Mouse (Mus musculus) heart, postnatal 0 days (tissue): ENCODE results near the gene Igfbp6. TPM values are rescaled to one million over a fixed set of nuclear protein-coding genes. Genes with fewer than 3 reads are reported as not detected.

ENCODE experiments used
- ATAC-seq: fragments of 200-750 bp; cut with Nextera tagmentation; 2 replicates; pipeline ENCODE4 v1.8.0; 2017; ENCODE audit warnings: low read depth, moderate number of reproducible peaks, moderate library complexity; ENCODE audit not compliant: insufficient read depth
- DNase-seq: peaks from one replicate; pipeline ENCODE4 v3.0.0-alpha.2; 2016; ENCODE audit warnings: low spot score
- H3K27ac ChIP-seq: fragments of 300-500 bp; sonication (generic); 2 replicates; pipeline ENCODE4 v1.5.1; 2014; ENCODE audit warnings: low read depth, mild to moderate bottlenecking
- H3K27me3 ChIP-seq: fragments of 300-500 bp; sonication (generic); 2 replicates; pipeline ENCODE4 v1.6.1; 2014; ENCODE audit warnings: low read length, mixed read lengths; ENCODE audit not compliant: control insufficient read depth, insufficient read depth
- H3K36me3 ChIP-seq: fragments of 300-500 bp; sonication (generic); replicated peaks from 2 replicates; pipeline ENCODE4 v1.6.1; 2014; ENCODE audit warnings: low read length, mixed read lengths; ENCODE audit not compliant: control insufficient read depth, insufficient read depth
- H3K4me1 ChIP-seq: fragments of 300-500 bp; sonication (generic); 2 replicates; pipeline ENCODE4 v1.6.1; 2014; ENCODE audit warnings: antibody characterized with exemption; ENCODE audit not compliant: control insufficient read depth, insufficient read depth
- H3K4me2 ChIP-seq: fragments of 300-500 bp; sonication (generic); 2 replicates; pipeline ENCODE4 v1.6.1; 2014; ENCODE audit warnings: low read depth, mild to moderate bottlenecking, low read length, moderate library complexity
- H3K4me3 ChIP-seq: fragments of 300-500 bp; sonication (generic); 2 replicates; pipeline ENCODE4 v1.5.1; 2014; ENCODE audit warnings: low read depth, low read length
- H3K9ac ChIP-seq: fragments of 300-500 bp; sonication (generic); replicated peaks from 2 replicates; pipeline ENCODE4 v1.6.1; 2014; ENCODE audit warnings: low read depth, low read length, mixed read lengths
- H3K9me3 ChIP-seq: fragments of 300-500 bp; sonication (generic); replicated peaks from 2 replicates; pipeline ENCODE4 v1.6.1; 2016; ENCODE audit warnings: low read length; ENCODE audit not compliant: control insufficient read depth
- CTCF ChIP-seq: IDR thresholded peaks from 2 replicates; pipeline ENCODE4 v1.5.1; 2016; ENCODE audit warnings: antibody characterized with exemption, control low read depth, low read depth
- EP300 ChIP-seq: IDR thresholded peaks from 2 replicates; pipeline ENCODE4 v1.6.1; 2016; ENCODE audit warnings: antibody characterized with exemption, low read depth
- WGBS: fragments of 180-500 bp; shearing (Covaris S2); extraction: QIAGEN DNeasy Blood & Tissue Kit; methylation state at CpG from one replicate; pipeline ENCODE4 v1.1.7; 2014; 5-methylcytosine and 5-hydroxymethylcytosine counted together
- polyA plus RNA-seq: library from polyadenylated mRNA; unstranded; fragments of >200 nt; fragmentation: Nextera tagmentation; extraction: Ambion mirVana; gene quantifications from 2 replicates; pipeline ENCODE4 v1.2.1, GENCODE M21; 2015
- total RNA-seq: library from RNA; depleted of rRNA; stranded (reverse); fragments of >200 nt; gene quantifications from 2 replicates; pipeline ENCODE4 v1.2.3, GENCODE M21; 2014; ENCODE audit warnings: low replicate concordance

Gene Igfbp6
- total and polyA plus RNA-seq, 2 experiments from 2014 or later, result 24.2 to 30.5 TPM

DNA sequence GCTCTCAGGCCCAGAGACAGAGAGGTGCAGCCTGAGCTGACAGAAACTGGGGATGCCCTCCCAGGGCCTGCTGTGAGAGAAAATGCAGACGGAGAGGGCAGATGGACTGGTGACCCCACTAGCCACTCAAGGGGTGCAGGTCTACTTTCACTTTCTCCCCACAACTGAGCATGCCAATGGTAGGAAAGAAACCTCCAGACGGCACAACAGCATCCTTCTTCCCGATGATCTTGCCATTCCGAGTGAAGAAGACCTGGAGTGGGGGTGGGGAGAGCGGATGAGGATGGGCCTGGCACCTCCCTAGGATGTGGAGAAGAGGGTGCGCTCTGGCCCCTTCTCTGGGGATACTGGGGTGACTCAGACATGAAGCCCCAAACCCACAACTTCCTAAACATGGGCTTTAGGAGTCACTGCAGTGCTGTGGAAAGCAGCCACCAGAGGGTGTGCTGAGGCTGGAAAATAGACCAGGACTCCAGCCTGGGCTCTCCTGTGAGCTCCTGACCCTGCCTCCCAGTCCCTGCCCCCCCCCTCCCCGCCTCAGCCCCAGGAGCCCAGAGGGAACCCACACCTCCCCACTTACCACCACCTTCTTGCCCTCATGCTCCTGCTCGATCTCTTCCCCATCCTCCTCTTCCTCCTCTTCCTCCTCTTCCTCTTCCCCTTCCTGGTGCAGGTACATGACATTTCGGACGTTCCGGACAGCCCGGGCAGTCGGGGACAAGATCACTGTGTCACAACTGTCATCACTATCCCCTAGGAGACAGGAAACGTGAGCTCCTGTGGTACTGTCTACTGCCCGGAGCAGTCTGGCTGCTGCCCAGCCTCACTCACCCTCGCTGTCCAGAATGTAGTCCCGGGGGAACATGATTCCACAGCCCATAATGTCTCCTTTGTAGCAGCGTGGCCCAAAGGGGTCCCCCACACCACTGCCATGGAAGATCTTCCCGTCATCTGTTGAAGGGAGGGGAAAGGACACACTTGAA lies 26.4 kb upstream of the Igfbp6 start:
- DNase-seq (peak; percentile 33), ATAC-seq (peak; percentile 49)
- 57% methylated on average over 19 of the region's 19 CpGs for WGBS
- no peak overlapping the region for H3K4me3 ChIP-seq
- peaks cover 65% of the 10 kb centered on the region for H3K36me3 ChIP-seq
- H3K9me3 ChIP-seq, result no peaks in the 10 kb centered on the region
- H3K27me3 ChIP-seq, result no peaks in the 10 kb centered on the region
- peak; percentile 47 for TF ChIP-seq CTCF
- no peak for TF ChIP-seq EP300
- H3K4me1 ChIP-seq, result no peaks in the 10 kb centered on the region
- H3K9ac ChIP-seq, result no peak overlapping the region
- H3K27ac ChIP-seq, result no peak overlapping the region
- no peak overlapping the region for H3K4me2 ChIP-seq

DNA sequence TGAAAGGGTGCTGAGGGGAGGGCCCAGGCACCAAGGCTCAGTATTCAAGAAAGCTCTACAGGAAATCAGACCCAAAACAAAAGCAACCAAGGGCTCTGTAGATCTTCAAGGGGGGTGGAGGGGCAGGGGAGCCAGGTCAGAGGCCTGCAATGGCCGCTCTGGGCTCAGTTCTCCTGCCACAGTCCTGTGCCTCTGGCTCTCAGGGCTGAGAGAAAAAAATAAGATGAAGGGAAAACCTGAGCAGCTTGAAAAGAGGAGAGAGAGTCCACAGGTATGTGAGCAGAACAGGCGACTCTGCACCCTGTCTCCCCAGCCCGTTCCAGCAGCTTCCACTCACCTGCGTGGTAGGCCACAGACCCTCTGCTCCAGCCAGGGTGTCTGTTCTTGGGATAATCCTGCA lies 25.6 kb upstream of the Igfbp6 start:
- Histone ChIP-seq H3K9me3 (no peaks in the 10 kb centered on the region), H3K4me1 (no peaks in the 10 kb centered on the region), H3K9ac (no peak overlapping the region), H3K36me3 (peaks cover 60% of the 10 kb centered on the region), H3K27me3 (no peaks in the 10 kb centered on the region), H3K27ac (no peak overlapping the region), H3K4me2 (no peak overlapping the region), H3K4me3 (no peak overlapping the region)
- ATAC-seq (no peak), DNase-seq (no peak)
- TF ChIP-seq CTCF (no peak), EP300 (no peak)
- 89% methylated on average over 4 of the region's 4 CpGs for WGBS

DNA sequence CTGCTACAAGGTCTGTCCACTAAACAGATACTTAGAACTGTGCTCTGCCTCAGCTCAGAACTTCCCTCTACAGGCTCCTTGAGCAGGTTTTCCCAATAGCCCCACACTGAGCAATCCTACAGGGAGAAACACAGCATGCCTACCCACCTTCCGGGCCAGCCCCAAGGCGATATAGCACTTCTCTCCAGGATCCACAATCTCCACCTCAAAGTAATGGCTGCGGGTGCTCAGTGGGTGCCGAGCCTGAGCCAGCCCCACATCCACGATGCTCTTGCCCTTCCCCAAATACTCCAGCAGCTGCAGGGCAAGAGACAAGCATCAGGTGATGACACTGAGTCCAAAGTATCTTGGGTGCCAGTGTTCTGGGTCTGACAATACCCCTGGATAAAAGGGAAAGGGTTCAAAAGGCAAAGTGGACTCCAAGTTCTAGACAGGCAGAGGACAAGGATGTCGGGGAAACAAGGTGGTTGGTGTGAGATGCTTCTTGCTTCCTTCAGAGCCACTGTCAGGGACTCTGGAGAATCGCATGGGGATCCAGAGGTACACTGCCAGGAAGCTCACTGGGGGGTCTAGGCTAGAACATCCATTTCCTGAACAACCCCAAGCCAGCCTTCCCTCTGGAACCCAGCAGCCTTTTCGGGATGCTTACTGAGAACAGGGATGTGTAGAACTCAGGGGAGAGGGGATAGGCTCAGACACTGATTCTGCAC lies 24.9 kb upstream of the Igfbp6 start:
- ATAC-seq (no peak), DNase-seq (no peak)
- H3K4me3 ChIP-seq, result no peak overlapping the region
- H3K9ac ChIP-seq, result no peak overlapping the region
- no peak overlapping the region for H3K4me2 ChIP-seq
- H3K9me3 ChIP-seq, result no peaks in the 10 kb centered on the region
- H3K27me3 ChIP-seq, result no peaks in the 10 kb centered on the region
- H3K27ac ChIP-seq, result no peak overlapping the region
- WGBS, result 65% methylated on average over 8 of the region's 8 CpGs
- H3K4me1 ChIP-seq, result no peaks in the 10 kb centered on the region
- TF ChIP-seq CTCF (no peak), EP300 (no peak)
- peaks cover 54% of the 10 kb centered on the region for H3K36me3 ChIP-seq

DNA sequence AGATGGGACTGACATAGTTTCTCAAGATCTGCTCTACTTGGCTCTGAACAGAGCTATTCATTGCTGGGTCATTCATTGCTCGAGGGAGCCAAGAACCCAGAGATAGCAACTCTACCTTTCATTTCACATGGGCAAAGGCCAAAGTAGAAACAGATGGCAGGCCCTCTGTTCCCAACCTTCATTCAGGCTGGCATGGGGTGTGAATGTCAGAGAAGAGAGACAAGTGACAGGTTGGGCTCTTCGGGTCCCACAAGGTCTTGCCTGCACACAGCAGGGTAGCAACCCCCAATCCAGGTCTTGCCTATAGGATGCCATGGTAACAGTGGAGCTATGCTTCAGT lies 24.4 kb upstream of the Igfbp6 start:
- Histone ChIP-seq H3K4me1 (no peaks in the 10 kb centered on the region), H3K4me2 (no peak overlapping the region), H3K27me3 (no peaks in the 10 kb centered on the region), H3K9me3 (no peaks in the 10 kb centered on the region), H3K36me3 (peaks cover 54% of the 10 kb centered on the region), H3K4me3 (no peak overlapping the region), H3K27ac (no peak overlapping the region), H3K9ac (no peak overlapping the region)
- no peak for TF ChIP-seq CTCF
- no peak for TF ChIP-seq EP300
- WGBS, result 48% methylated on average over 2 of the region's 2 CpGs
- DNase-seq, result no peak
- ATAC-seq, result no peak

DNA sequence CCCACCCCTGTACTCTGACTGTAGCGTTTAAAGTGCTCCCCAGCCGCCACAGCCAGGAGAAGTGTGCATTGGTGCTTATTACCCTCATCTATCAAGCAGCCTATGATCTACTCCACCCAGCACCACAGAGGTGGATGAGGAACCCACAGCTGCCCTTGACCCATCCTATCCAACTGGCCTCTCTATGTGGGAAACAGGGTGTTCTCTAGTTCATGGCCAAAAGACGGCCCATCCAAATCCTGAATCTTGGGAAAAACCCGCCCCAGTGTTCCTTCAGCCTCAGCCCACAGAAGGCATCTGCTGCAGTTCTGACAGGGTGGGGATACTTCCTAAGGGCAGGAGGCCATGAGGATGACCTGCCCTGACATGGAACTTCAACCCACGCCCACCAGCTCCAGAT lies 23.6 kb upstream of the Igfbp6 start:
- ATAC-seq (no peak), DNase-seq (no peak)
- Histone ChIP-seq H3K27me3 (no peaks in the 10 kb centered on the region), H3K9ac (no peak overlapping the region), H3K4me1 (no peaks in the 10 kb centered on the region), H3K36me3 (peaks cover 52% of the 10 kb centered on the region), H3K9me3 (no peaks in the 10 kb centered on the region), H3K4me2 (no peak overlapping the region), H3K27ac (no peak overlapping the region), H3K4me3 (no peak overlapping the region)
- TF ChIP-seq CTCF, result no peak
- TF ChIP-seq EP300, result no peak
- WGBS, result 69% methylated on average over 5 of the region's 5 CpGs
